Mouse (Mus musculus) erythroblast, embryonic 14.5 days (primary cell): ENCODE data around the gene Rbpj.

Source experiments
- GATA1 ChIP-seq: IDR thresholded peaks from 2 replicates; pipeline ENCODE4 v1.6.1; 2012; ENCODE audit warnings: low read length, inconsistent platforms, mixed read lengths
- TAL1 ChIP-seq: IDR thresholded peaks from 3 replicates; pipeline ENCODE4 v1.6.1; 2012; ENCODE audit warnings: low read length, inconsistent platforms, mixed read lengths

DNA sequence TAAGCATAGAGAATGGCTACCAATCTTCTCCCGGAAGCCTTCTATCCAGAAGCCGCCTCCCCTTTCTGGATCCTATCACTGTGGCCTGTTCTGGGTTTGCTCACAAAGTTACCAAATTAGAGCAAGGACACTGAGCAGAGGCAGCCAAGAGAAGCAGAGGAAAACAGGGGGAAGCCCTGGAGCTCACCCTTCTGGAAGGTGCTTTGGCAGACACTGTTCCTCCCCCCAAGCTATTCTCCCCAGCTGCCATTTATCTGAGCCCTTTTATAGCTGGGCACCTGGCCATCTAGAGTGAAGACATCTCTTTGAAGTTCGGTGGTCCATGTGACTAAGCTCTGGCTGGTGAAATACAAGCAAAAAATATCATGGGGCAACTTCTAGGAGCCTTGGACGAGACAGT is 38.5 kb upstream of the Rbpj start:
- TF ChIP-seq TAL1 (no peak), GATA1 (no peak)
